Mouse (Mus musculus): Measurements from ENCODE around the gene Adgrg7.

Gene Adgrg7

GRCm38 (mm10) chr16:56710071-56710470 is 85.6 kb downstream of the Adgrg7 start:
- DNase-seq, result no peak

GRCm38 (mm10) chr16:56705731-56706130 is 89.9 kb downstream of the Adgrg7 start:
- no peak for DNase-seq

GRCm38 (mm10) chr16:56700898-56701297 is 94.8 kb downstream of the Adgrg7 start:
- DNase-seq, result no peak

GRCm38 (mm10) chr16:56696448-56696847 is 99.2 kb downstream of the Adgrg7 start:
- no peak for DNase-seq

- no peak for DNase-seq
These were observed 104.9 kb downstream of the Adgrg7 start for GRCm38 (mm10) chr16:56690715-56691114.

GRCm38 (mm10) chr16:56686747-56687146 is 108.9 kb downstream of the Adgrg7 start:
- no peak for DNase-seq

GRCm38 (mm10) chr16:56681010-56681645 is 114.5 kb downstream of the Adgrg7 start:
- DNase-seq, result no peak

- DNase-seq, result peak; percentile 5
These were observed 118.5 kb downstream of the Adgrg7 start for GRCm38 (mm10) chr16:56677146-56677545.

Measured in cerebellum, adult 9-11 months (tissue).